Mouse (Mus musculus) embryo, embryonic 10 days (tissue): ENCODE results near the gene Tstd2.
A peak's percentile ranks its signal among the peaks of the same experiment; 100 is the strongest.

Experiments
- DNase-seq: peaks from one replicate; pipeline ENCODE4 v3.0.0-alpha.2; 2015; ENCODE audit warnings: low spot score

Tstd2 gene

DNA sequence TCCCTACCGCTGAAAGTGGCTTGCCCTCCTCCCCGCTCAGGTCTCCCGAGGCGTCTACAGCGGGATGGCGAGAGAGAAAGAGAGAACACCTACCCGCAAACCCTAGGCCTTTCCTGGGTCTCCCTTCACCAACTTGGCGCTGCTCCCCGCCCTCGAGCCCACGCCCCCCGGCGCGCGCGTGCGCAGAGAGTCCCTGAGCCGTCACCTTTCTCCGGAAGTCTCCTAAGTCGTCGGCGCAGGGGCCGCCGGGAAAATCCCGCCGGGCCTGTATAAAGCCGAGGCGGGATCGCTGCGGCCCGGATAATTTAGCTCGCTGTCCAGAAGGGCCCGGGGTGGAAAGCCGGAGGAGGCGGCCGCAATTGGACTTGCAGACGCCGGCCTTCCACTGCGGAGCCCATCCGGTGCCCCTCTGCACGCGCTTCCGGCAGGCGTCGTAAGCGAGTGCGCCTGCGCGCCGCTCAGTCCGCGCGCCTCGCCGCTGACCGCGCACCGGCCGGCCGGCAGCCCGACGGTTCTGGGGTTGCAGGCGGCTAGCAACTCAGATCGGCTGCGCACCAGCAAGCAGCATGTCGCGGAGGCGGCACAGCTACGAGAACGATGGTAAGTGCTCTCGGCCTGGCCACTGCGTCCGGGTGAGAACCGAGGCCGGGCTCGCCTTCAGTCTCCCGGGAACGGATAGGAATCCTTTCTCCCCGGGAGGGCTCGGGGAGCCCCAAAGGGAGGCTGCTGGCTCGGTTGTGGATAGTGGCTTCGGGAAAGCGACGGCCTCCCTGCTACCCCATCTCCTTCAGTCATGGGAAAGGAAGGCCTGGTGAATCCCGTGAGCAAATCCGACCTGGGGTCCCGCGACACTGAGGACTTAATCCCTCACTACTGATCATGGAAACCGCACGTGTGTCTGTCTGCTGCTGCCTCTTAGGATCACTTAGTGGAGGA lies at the start of gene Tstd2, which contains the start of gene Ncbp1:
TSS of gene Tstd2 (minus strand) at position 408 of the 936 bp plus-strand sequence.
TSS of gene Ncbp1 (plus strand) at position 327 of the 936 bp plus-strand sequence.
- DNase-seq, result peak; percentile 94

GRCm38 (mm10) chr4:46186466-46186865 lies 48.0 kb upstream of the Tstd2 start:
- DNase-seq, result no peak

DNA sequence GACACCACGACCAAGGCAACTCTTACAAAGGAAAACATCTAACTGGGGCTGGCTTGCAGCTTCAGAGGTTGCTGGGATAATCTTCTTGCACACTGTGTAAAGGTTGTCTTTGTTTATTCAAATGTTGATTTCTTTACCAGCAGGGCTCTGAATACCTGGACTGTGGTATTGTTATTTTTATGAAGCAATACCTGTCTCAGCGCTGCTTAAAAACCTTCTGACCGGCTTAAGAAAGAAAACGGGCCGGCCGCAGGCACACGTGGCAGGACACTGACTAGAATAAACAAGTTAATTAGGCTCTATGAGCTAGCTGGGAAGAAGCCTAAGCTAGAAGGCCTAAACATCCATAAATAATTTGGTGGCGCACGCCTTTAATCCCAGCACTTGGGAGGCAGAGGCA lies 47.4 kb upstream of the Tstd2 start:
- no peak for DNase-seq

GRCm38 (mm10) chr4:46185423-46185822 lies 46.9 kb upstream of the Tstd2 start:
- no peak for DNase-seq

GRCm38 (mm10) chr4:46182181-46182580 lies 43.7 kb upstream of the Tstd2 start:
- DNase-seq, result no peak

GRCm38 (mm10) chr4:46181168-46181567 lies 42.7 kb upstream of the Tstd2 start:
- peak; percentile 45 for DNase-seq

GRCm38 (mm10) chr4:46177496-46177895 lies 39.0 kb upstream of the Tstd2 start:
- DNase-seq, result no peak

DNA sequence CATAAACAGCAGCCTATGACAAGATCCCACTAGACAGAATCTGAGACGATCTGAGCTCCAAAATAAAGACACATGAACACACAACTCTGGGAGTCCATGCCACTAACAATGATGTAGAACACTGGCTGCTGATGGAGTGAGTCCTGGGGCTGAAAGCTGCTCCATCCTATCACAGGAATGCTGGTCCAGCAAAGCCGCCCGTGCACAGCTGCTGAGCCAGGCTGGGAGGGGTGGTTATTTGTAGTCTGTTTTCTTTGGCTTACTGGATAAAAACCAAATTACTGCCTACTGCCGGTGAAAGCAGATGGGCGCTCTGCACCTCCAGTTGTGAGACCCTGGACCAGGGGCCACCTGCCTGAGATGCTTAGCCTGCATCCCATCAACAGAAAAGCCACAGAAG lies 38.5 kb upstream of the Tstd2 start:
- DNase-seq, result no peak

DNA sequence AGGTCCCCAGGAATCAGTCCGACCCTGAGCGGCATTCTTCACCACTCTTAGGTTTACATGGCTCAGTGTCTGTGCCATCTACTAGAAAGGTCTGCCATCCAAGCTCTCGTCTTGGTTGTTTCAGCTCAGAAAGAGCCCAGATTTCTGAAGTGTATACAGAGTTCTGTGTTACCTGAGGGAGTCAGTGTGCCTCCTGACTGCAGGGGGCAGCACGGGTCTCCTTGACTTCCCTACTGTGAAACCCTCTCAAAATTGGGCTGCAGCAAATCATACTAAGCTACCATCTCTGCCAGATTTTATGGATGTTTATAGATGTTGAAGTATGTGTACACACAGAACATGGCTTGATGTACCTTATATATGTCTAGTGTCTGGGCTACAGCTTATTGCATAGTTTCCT lies 37.8 kb upstream of the Tstd2 start:
- DNase-seq, result no peak

DNA sequence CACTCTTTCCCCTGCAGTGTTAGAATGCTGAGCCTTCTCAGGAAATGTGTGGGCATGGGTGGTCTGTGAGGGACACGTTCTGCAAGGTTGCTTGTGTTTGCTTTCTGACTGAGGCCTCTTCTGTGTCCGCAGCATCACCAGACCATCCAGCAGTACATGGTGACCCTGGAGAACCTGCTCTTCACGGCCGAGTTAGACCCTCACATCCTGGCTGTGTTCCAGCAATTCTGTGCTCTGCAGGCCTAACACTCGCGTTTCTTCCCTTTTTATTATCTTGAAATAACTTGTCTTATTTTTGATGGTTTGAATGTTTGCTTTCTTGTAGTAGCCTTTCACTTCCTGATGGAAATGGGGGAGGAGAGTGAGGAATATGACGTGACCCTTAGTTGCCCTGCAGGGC lies 33.3 kb upstream of the Tstd2 start:
- no peak for DNase-seq

GRCm38 (mm10) chr4:46165831-46166230 lies 27.3 kb upstream of the Tstd2 start:
- DNase-seq, result no peak

GRCm38 (mm10) chr4:46164027-46164426 lies 25.5 kb upstream of the Tstd2 start:
- no peak for DNase-seq

DNA sequence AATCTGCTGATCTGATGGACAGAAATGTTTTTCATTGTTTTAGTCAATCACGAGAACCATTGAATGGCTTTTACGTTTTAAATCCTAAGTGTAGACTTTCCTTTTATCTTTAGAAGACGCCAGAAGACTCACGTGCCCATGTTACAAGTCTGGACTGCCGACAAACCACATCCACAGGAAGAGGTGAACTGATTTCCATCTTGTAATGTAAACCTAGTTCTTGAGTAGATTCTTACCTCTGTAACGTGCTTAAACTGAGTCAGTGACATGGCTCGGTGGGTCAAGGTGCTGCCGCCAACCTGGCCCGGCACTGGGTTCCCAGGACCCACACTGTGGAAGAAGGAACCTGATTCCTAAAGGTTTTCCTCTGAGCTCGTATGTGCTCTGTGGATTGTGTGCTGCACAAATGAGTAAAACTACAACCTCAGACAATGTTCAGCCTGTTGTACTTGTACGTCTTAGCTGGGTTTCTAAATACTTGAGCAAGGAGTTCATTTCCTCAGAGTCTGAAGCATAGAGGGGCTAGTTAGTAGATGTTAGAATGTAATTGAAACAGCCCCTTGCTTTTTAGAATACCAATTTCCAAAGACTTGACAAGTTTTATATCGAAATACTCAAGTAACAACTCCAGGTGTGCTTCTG lies 13.5 kb upstream of the Tstd2 start:
- no peak for DNase-seq

- DNase-seq, result no peak
Measured at GRCm38 (mm10) chr4:46146881-46147280, 8.4 kb upstream of the Tstd2 start.

DNA sequence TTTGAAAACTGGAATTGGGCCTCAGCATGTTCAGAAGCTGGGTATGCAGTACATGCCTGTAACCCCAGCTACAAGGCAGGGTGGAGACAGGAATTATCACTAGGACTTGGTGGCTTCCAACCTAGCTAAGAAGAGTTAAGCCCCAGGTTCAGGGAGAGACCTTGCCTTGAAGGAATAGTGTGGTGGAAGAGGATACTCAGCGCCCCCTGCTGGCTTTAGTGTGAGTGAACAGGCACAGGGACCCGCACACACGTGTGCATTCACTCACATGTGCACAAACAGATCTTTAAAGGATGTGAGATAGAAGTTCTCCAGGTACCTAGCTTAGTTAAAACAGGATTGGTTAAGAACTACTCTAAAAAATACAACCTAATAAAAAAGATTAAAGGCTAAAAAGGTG lies 5.8 kb upstream of the Tstd2 start:
- DNase-seq, result no peak

DNA sequence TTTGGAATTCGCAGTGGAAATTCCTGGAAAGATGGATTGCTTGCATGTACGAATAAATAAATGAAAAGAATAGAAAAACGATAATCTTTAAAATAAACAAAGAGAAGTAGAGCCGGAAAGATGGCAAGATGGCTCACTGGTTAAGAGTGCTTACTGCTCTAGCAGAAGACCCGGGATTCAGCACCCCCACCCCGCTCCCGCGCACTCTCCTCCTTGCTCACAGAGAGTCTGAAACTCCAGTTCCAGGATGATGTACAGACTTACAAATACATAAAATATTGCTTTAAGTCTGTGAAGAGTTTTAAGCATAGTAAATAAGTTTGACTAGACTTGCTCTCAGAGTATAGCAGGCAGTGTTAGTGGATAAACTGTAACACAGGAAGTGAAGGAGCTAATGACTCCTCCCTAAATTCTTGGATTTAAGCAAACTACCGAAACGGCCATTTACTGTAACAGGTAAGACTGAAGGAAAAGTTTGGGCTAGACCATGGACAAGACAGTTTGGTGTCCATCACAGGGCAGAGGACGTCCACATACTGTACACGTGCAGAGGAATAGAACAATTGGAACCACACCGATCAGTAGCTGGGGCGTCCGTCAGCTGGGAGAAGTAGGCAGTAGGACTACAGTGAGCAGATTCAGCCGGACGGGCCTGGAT lies 736 bp downstream of the Tstd2 start:
- DNase-seq, result peak; percentile 18

DNA sequence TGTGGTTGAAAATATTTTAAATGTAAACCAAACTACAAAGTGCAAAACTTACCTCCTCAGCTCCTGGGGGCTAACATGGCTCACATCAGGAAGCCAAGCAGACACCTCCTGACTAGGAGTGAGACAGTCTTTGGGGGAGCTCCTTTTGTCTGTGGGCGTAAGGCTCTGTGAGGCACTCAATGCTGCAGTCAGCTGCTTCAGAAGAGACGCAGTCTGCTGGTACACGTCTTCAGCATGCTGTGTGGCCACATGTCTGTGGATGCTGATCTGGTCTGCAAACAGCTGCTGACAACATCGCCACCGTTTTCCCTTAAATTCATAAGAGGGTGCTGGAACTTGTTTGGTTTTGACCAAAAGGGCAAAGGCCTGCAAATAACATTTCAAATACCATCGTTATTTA lies 6.7 kb downstream of the Tstd2 start:
- DNase-seq, result no peak

DNA sequence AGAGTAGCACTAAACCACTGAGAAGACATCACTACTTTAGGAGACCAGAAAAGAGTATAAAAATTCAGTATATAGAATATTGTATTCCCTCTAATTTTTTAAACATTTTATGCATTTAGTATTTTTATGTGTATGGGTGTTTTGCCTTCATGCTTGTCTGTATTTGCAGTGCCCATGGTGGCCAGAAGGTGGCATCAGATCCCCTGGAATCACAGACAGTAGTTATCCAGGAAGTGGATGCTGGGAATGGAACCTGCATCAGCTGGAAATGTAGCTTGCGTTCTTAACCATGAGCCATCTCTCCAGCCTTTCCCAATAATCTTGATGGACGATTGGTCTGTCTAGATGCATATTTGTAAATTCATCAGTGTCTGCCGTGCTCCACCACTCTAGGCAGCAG lies 8.3 kb downstream of the Tstd2 start:
- DNase-seq, result peak; percentile 76

- no peak for DNase-seq
Measured at GRCm38 (mm10) chr4:46129311-46130004, 9.0 kb downstream of the Tstd2 start.

GRCm38 (mm10) chr4:46126541-46126940 lies 12.0 kb downstream of the Tstd2 start:
- peak; percentile 89 for DNase-seq

- no peak for DNase-seq
Measured at GRCm38 (mm10) chr4:46123358-46123757, 15.1 kb downstream of the Tstd2 start.

DNA sequence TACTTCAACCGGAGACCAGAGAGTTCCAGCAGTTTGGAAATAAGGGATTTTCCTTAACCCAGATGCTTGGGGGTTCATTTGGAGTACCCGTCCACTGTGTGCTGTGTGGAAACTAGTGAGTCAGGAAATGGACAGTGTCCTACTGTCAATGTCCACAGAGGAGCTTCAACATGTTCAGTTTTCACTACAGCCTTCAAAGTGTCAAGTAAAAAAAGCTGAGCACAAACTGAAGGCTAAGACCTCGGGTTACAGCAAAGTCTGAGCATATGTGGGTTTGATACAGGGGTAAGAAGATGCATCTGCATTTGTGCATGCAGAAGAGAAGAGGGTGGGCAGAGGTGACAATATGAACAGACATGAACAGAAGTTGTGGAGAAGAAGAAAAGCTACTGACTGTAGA lies 17.7 kb downstream of the Tstd2 start:
- no peak for DNase-seq
